Mouse (Mus musculus): ENCODE data around the gene Skp2.

- TF ChIP-seq CTCF (IDR thresholded peaks at IDR 0.05; ENCODE audit: low read depth, low read length): no peak
- TF ChIP-seq POLR2A (IDR thresholded peaks at IDR 0.05; ENCODE audit: borderline replicate concordance, low read depth, low read length): no peak
Observed at GRCm38 (mm10) chr15:9177038-9177437, 21.8 kb upstream of the Skp2 start.

All from bone marrow macrophage, adult 2 months (primary cell).